Mouse (Mus musculus): ENCODE measurements at regions not wholly inside any gene's neighbourhood (a gene's known extent, or its start where the extent isn't known, plus 50 kb on each side); places are given as distances from the start of the nearest gene placed in this dataset.

DNA sequence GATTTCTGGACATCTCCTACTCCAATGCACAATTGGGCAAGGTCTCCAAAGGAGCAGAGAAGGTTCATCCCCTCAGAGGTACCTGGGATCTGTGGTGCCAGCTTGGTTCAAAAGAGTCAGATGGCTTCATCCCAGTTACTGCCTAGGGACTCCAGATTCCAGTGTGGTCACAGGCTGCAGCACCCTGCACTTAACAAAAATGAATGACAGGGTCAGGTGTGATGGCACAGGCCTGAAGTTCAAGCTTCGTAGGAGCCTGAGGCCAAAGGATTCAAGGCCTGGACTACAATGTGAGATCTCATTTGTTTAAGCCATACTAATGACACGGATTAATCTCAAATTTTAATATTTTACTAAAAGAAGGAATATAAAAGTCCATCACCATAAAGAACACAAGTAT lies 209.1 kb downstream of the Gm26897 start:
- TF ChIP-seq CTCF (IDR thresholded peaks at IDR 0.05) = no peak
- no peak for TF ChIP-seq EP300 (IDR thresholded peaks at IDR 0.05)
